Mouse (Mus musculus) testis, adult 2 months (tissue): Measurements from ENCODE around the gene Tspan8.

Experiments used
- CTCF ChIP-seq: fragments of 200-500 bp; IDR thresholded peaks from 2 replicates; pipeline ENCODE4 v1.5.1; 2012; ENCODE audit warnings: low read depth, mild to moderate bottlenecking, inconsistent platforms, low read length, moderate library complexity; ENCODE audit not compliant: control insufficient read depth, insufficient read depth, insufficient replicate concordance
- POLR2A ChIP-seq: fragments of 200-500 bp; IDR thresholded peaks from 2 replicates; pipeline ENCODE4 v1.6.1; 2012; ENCODE audit warnings: low read depth, mild to moderate bottlenecking, inconsistent platforms, low read length, moderate library complexity; ENCODE audit not compliant: control insufficient read depth

DNA sequence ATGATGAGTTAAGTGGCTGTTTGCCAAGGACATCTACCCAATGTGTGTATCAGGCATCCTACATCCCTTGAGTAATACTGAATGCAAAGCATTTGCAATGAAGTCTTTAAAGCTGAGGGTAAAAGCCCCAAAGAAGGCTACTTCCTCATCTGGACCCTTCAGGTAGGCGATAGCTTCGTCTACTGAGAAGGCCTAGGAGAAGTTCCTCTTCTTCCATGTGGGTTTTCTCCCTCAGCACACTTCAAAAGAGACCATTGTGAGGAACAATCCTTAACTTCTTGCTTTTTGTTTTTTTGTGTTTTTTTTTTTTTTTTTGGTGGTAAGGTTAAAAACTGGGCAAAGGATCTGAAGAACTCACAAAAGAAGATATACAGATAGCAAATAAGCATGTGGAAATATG is 12.9 kb upstream of the Tspan8 start:
- TF ChIP-seq CTCF (no peak), POLR2A (no peak)
